Mouse (Mus musculus) v-Abl transformed pro-B cells (cell line): ENCODE data around the gene Gm49405.
"Not testable (repeated sequence)": the region's sequence is repeated elsewhere in the genome, so short reads cannot be mapped to it uniquely, and the experiment has no call there.

Experiments used
- in situ Hi-C, 2 experiments: fragments of 400-800 bp; cut with MboI; formaldehyde crosslinking; loops; one replicate each; pipeline ENCODE4 v1.15.1; 2025; ENCODE audit not compliant: unreplicated experiment in 2 of 2

The Gm49405 gene

DNA sequence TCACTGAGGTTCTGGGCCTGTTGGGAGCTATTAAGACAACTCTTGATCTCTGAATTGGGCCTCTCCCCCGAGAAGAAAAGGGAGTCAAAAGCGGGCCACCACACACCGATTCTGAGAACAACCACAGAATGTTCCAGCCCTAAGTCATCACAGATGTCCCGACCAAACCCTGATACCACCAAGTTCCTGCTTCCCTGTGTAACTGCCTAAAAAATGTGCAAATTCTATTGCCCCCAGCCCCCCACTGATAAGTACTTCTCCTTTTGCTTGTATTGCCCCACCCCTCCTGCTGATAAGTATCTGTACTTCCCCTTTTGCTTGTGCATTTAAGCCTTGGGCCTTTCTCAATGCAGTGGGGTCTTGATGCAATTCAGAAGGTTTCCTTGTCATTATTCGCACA lies 43.7 kb downstream of the Gm49405 start:
- in situ Hi-C loops = loop anchor here in 1 of 2 experiments (5.0 kb wide), 1 partner anchor 42 kb away; the partner anchor contains the start of genes Doc2g, Gm49405 and Nudt8

GRCm38 (mm10) chr19:4045966-4046865 lies 45.8 kb downstream of the Gm49405 start, which contains the start of gene Gstp2:
TSS of gene Gstp2 (minus strand) at chr19:4046023.
- in situ Hi-C loops = no loop called here

DNA sequence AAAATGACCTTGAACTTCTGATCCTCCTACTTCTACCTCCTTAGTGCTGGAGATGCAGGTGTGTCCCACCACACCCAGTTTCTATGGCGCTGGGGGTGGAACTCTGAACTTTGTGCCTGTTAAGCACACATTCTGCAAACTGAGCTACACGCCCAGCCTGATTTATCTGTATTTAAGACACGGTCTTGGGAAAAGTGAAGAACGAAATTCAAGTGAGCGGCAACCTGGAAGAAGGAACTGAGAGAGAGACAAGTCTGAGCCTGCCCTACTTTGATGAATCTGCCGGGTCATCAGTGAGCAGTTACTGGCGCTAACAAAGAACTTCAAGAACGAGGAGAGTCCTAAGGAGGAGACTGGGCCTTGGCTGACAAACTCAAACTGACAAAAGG lies 46.4 kb downstream of the Gm49405 start:
- in situ Hi-C loops = no loop called here

GRCm38 (mm10) chr19:4047859-4048258 lies 47.4 kb downstream of the Gm49405 start:
- in situ Hi-C loops = no loop called here

DNA sequence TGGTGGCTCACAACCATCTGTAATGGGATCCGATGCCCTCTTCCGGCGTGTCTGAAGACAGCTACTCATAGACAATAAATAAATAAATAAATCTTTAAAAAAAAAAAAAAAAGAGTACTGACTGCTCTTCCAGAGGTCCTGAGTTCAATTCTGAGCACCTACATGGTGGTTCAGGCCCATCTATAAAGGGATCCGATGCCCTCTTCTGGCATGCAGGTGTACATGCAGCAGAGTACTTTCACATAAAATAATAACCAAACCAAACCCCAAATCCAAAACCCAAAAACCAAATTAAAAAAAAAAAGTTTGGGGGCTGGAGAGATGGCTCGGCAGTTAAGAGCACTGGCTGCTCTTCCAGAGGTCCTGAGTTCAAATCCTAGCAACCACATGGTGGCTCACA lies 48.6 kb downstream of the Gm49405 start:
- in situ Hi-C loops = not testable (repeated sequence)

- in situ Hi-C loops = loop anchor here (5.0 kb wide), 3 partner anchors 34 to 151 kb away; partner anchors contain the start of gene Rad9a (in 2 of the 2)
Observed at GRCm38 (mm10) chr19:4051016-4051415, 50.6 kb downstream of the Gm49405 start.

GRCm38 (mm10) chr19:4051741-4052515 lies 51.5 kb downstream of the Gm49405 start:
- in situ Hi-C loops = loop anchor here (5.0 kb wide), 3 partner anchors 35 to 150 kb away; partner anchors contain the start of gene Rad9a (in 2 of the 2)

DNA sequence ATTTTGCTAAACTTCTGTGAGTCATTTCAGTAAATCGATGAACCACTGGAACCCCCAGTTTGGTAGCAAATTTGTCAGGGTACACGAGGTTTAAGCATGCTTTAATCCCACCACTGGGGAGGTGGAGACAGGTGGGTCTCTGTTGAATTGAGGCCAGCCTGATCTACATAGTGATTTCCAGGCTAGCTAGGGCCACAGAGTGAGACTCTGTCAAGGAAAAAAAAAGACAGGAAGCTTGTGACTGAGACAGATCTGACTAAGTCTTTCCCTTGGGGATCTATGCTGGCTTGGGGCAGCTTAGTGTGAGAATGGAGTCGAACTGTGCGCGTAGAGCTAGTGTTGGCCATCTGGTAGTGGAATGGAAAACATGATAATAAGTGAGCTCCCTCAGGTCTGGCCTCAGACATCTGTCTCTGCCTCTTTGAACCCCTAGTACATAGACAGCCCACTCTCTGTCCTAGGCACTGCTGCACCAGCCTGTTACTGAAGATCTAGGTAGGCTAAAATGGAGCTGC lies 52.1 kb downstream of the Gm49405 start:
- in situ Hi-C loops = loop anchor here (5.0 kb wide), 3 partner anchors 35 to 150 kb away; partner anchors contain the start of gene Rad9a (in 2 of the 2)

DNA sequence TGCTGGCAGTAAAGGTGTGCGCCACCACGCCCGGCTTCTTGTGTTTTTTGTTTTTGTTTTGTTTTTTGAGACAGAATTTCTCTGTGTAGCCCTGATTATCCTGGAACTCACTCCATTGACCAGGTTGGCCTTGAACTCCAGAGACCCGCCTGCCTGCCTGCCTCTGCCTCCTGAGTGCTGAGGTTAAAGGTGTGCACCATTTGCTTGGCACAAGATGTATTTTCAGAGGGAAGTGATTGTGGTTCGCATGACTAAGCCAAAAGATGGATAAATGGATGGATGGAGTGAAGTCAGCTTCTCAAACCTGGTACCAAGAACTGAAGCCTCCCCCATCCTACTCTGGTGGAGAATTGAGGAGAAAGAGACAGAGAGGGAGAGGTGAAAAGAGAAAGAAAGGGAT lies 54.2 kb downstream of the Gm49405 start:
- in situ Hi-C loops = loop anchor here (5.0 kb wide), 4 partner anchors 37 to 148 kb away; partner anchors contain the start of genes Rad9a (in 2 of the 2), Cdk2ap2 (in 1 of the 2) and Pitpnm1 (in 1 of the 2)
